Mouse (Mus musculus) heart, embryonic 14.5 days (tissue): Measurements from ENCODE around the gene Dtnb. TPM values are rescaled to one million over a fixed set of nuclear protein-coding genes. Genes with fewer than 3 reads are reported as not detected.
"Not testable (repeated sequence)": the region's sequence is repeated elsewhere in the genome, so short reads cannot be mapped to it uniquely, and the experiment has no call there.

Experiments
- ATAC-seq: fragments of 200-750 bp; cut with Nextera tagmentation; 2 replicates; pipeline ENCODE4 v1.8.0; 2017; ENCODE audit warnings: low read depth, moderate TSS enrichment; ENCODE audit not compliant: insufficient number of reproducible peaks, insufficient read depth, low FRiP score
- H3K27ac ChIP-seq, 2 experiments: fragments of 200-500 bp in 1 of 2; fragments of 300-500 bp in 1 of 2; sonication (generic) in 1 of 2; replicated peaks in 1 of 2; 2 replicates each; pipeline ENCODE4 v1.5.1; 2012 to 2014; ENCODE audit warnings: low read depth in 2 of 2, low read length in 2 of 2, control low read depth in 1 of 2, mild to moderate bottlenecking in 1 of 2, mixed read lengths in 1 of 2; ENCODE audit not compliant: control insufficient read depth in 1 of 2, insufficient read depth in 1 of 2
- H3K27me3 ChIP-seq: fragments of 300-500 bp; sonication (generic); 2 replicates; pipeline ENCODE4 v1.6.1; 2014; ENCODE audit warnings: mild to moderate bottlenecking, low read length, control low read depth; ENCODE audit not compliant: control insufficient read depth, insufficient read depth
- H3K36me3 ChIP-seq: fragments of 300-500 bp; sonication (generic); 2 replicates; pipeline ENCODE4 v1.6.1; 2014; ENCODE audit warnings: mild to moderate bottlenecking, control low read depth, low read length, mixed read lengths; ENCODE audit not compliant: control insufficient read depth, insufficient read depth
- H3K4me1 ChIP-seq, 2 experiments: fragments of 200-500 bp in 1 of 2; fragments of 300-500 bp in 1 of 2; sonication (generic) in 1 of 2; 2 replicates each; pipeline ENCODE4 v1.6.1; 2012 to 2014; ENCODE audit warnings: low read length in 2 of 2, control low read depth in 1 of 2, mixed read lengths in 1 of 2; ENCODE audit not compliant: control insufficient read depth in 2 of 2, insufficient read depth in 2 of 2
- H3K4me2 ChIP-seq: fragments of 300-500 bp; sonication (generic); 2 replicates; pipeline ENCODE4 v1.6.1; 2014; ENCODE audit warnings: mild to moderate bottlenecking, low read length
- H3K4me3 ChIP-seq, 2 experiments: fragments of 200-500 bp in 1 of 2; fragments of 300-500 bp in 1 of 2; sonication (generic) in 1 of 2; 2 replicates each; pipeline ENCODE4 v1.5.1; 2012 to 2014; ENCODE audit warnings: low read length in 2 of 2, mild to moderate bottlenecking in 2 of 2, control low read depth in 1 of 2, low read depth in 1 of 2, moderate library complexity in 1 of 2; ENCODE audit not compliant: control insufficient read depth in 1 of 2, insufficient read depth in 1 of 2
- H3K9ac ChIP-seq: fragments of 300-500 bp; sonication (generic); 2 replicates; pipeline ENCODE4 v1.6.1; 2014; ENCODE audit warnings: mild to moderate bottlenecking, low read length
- H3K9me3 ChIP-seq: fragments of 300-500 bp; sonication (generic); 2 replicates; pipeline ENCODE4 v1.6.1; 2016; ENCODE audit warnings: low read length, control low read depth; ENCODE audit not compliant: control insufficient read depth
- WGBS: fragments of 180-500 bp; shearing (Covaris S2); extraction: QIAGEN DNeasy Blood & Tissue Kit; methylation state at CpG from one replicate; pipeline ENCODE4 v1.1.7; 2014; 5-methylcytosine and 5-hydroxymethylcytosine counted together
- polyA plus RNA-seq: library from polyadenylated mRNA; unstranded; fragments of >200 nt; fragmentation: Nextera tagmentation; extraction: Ambion mirVana; gene quantifications from 2 replicates; pipeline ENCODE4 v1.2.1, GENCODE M21; 2014

Gene Dtnb
- polyA plus RNA-seq, 1 experiment from 2014 or later = 19.6 TPM

DNA sequence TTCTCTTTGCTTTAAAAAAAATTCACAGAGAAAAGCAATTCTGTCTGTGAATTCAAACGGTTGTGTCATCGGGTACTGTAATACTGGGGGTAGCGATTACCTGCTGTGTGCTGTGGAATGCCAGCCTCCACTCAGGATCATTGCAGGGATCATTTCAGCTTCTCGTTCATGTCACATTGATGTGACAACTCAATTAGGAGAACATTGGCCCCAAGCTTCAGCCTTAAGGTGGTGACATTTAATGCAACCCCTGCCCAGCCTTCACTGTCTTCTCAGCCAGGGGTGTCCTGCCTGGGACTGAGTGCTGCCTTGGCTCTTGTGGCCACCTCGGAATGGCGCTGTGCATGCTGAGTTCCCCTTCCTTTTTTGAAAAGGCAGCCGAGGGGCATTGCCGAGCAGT is 101.7 kb downstream of the Dtnb start:
- Histone ChIP-seq H3K4me2 (no peak overlapping the region), H3K27me3 (no peaks in the 10 kb centered on the region), H3K4me3 (no peak overlapping the region), H3K36me3 (no peaks in the 10 kb centered on the region), H3K9ac (no peak overlapping the region), H3K9me3 (no peaks in the 10 kb centered on the region), H3K27ac (no peak overlapping the region), H3K4me1 (peaks cover 3 to 10% of the 10 kb centered on the region in 2 experiments; a peak in 2 of 4 replicates)
- no peak for ATAC-seq
- WGBS = 55% methylated on average over 8 of the region's 8 CpGs

DNA sequence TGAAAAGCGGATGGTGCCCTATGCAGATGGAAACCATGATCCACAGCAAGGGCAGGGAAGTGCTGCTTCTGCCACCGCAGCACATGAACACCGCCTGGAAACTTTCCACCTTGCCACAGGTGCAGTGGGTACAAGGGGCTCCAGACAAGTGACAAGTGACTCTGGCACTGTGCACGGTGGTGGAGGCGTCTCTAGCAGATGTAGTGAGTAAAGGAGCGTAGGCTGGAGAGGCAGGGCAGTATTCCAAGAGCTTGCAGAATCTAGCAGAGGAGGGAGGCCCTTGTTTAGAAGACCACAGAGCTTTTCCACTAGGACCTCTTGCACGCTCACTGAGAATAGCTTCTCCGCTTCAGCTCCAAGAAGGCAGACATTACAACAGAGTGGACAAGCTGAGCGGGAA is 102.7 kb downstream of the Dtnb start:
- Histone ChIP-seq H3K4me3 (no peak overlapping the region), H3K36me3 (no peaks in the 10 kb centered on the region), H3K4me2 (no peak overlapping the region), H3K27ac (no peak overlapping the region), H3K4me1 (peaks cover 3 to 10% of the 10 kb centered on the region in 2 experiments; a peak in 2 of 4 replicates), H3K27me3 (no peaks in the 10 kb centered on the region), H3K9ac (no peak overlapping the region), H3K9me3 (no peaks in the 10 kb centered on the region)
- WGBS = 77% methylated on average over 9 of the region's 9 CpGs
- no peak for ATAC-seq

DNA sequence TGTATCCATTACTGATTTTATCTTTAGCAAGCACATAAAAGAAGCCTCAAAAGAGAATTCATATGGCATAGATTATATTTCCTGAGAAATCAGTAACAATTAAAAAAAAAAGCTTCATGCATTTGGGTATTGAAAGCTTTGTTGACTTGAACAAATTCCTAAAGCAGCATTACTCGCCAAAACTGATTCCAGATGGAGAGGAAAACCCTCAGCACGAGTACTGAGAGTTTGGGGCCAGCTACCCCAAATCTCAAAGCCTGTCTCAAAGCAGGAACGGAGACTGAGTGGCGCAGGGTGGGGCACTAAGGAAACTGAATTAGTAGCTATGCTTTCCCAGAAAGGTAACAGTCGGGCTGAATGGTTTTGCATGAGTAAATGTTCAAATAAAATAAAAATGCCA is 108.5 kb downstream of the Dtnb start:
- ATAC-seq = no peak

DNA sequence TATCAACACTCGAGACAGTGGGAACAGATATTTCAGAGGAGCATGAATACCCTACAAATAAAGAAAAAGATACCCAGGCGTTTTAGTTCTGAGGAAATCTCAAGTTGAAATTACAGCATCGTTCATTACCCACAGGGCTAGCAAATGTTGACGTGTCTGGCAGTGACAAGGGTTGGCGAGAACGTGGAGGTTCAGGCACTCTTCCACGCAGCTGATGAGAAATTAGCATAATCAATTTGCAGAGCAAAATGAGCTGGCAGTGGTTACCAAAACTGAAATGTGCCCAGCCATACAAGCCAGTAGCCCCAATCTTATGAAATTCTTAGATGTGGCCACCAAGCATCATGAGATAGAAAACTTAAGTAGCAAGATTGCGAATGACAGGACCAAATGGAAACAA is 110.9 kb downstream of the Dtnb start:
- Histone ChIP-seq H3K4me2 (no peak overlapping the region), H3K9ac (no peak overlapping the region), H3K4me1 (no peaks in the 10 kb centered on the region), H3K27me3 (no peaks in the 10 kb centered on the region), H3K27ac (no peak overlapping the region), H3K36me3 (no peaks in the 10 kb centered on the region), H3K9me3 (no peaks in the 10 kb centered on the region), H3K4me3 (no peak overlapping the region)
- WGBS = 74% methylated on average over 8 of the region's 8 CpGs
- ATAC-seq = no peak

More for the DNA sequence above, 108.5 kb downstream of the Dtnb start:
- H3K4me1 ChIP-seq = no peaks in the 10 kb centered on the region
- H3K27me3 ChIP-seq = no peaks in the 10 kb centered on the region
- H3K36me3 ChIP-seq = no peaks in the 10 kb centered on the region
- H3K4me3 ChIP-seq = no peak overlapping the region
- no peak overlapping the region for H3K9ac ChIP-seq
- no peaks in the 10 kb centered on the region for H3K9me3 ChIP-seq
- no peak overlapping the region for H3K27ac ChIP-seq
- 87% methylated on average over 5 of the region's 5 CpGs for WGBS
- H3K4me2 ChIP-seq = no peak overlapping the region

DNA sequence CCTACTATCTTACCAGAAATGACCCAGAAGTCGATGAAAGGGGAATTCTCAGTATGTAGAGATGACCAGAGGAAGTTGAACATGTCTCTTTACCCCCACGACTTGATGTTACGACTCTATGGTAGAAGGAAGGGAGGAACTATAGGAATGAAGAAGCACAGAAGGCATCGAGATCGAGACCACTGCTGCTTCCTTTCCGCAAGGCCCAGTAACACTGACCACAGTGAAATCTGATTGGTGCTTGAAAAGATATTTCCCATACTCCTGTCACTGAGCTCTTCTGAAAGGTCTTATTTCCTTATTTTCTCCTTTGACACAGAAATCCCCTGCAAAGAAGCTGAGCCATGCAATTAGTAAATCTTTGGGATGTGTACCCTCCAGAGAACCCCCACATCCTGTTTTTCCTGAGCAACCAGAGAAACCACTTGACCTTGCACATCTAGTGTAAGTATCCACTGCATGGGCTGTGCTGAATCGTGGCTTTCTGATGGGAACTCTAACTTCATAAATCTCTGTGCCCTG is 114.3 kb downstream of the Dtnb start:
- Histone ChIP-seq H3K4me1 (no peaks in the 10 kb centered on the region), H3K27ac (no peak overlapping the region), H3K9me3 (no peaks in the 10 kb centered on the region), H3K36me3 (no peaks in the 10 kb centered on the region), H3K9ac (no peak overlapping the region), H3K4me2 (no peak overlapping the region), H3K4me3 (no peak overlapping the region), H3K27me3 (no peaks in the 10 kb centered on the region)
- ATAC-seq = no peak
- WGBS = 75% methylated on average over 7 of the region's 7 CpGs

DNA sequence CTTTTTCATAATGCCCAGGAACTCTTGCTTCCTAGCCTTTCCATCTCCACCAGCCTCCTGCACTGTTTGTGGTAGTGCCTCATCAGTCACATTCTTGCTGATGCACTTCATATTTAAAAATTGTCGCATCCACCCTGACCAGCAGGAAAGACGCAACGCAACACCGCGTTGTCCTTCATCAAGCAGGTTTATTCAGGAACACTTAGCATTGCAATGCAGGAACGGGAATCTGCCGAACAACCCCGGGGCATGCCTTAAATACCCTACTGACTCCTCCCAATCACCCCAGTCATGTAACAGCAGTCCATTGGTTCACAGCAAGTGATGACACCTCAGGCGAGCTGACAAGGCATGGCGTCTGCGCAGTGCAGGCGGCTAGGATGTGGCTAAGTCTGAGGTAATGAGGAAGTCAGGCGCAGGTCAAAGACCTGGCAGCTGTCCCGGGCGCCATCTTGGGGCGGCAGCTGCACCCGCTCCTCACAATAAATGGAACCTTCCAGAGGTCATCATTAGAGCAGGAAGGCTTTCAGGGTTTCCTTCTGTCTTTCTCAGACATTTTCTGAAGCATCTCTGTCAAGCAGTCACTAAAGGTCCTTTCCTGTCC is 118.8 kb downstream of the Dtnb start:
- H3K9ac ChIP-seq, ATAC-seq, H3K4me2 ChIP-seq, H3K27ac ChIP-seq, H3K4me3 ChIP-seq, H3K36me3 ChIP-seq, H3K27me3 ChIP-seq, H3K9me3 ChIP-seq, H3K4me1 ChIP-seq: not testable (repeated sequence)
- 89% methylated on average over 17 of the region's 17 CpGs for WGBS

DNA sequence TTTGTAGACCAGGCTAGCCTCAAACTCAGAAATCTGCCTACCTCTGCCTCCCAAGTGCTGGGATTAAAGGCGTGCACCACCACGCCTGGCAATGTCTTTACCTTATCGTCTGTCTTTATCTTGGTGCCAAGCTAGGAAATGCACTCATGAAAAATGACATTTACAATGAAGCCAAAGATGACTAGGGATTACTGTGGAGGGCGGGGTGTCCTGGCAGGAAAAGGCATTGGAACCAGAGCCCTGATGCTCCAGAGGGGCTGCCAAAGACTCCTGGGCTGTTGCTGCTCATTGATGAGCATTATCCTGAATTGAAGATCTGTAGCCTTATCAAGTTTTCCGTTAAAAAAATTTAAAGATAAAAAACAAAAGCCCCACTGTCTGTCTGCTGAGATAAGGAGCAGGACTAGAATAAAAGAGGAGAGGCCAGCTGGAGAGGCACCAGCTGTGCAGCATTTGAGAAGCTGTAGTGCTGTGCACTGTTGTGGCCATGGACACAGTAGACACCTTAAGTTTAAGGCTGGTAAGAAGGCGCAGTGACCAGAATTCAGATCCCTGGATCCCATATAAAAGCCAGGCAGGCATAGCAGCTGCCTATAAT is 120.7 kb downstream of the Dtnb start:
- WGBS = 72% methylated on average over 6 of the region's 6 CpGs
- no peaks in the 10 kb centered on the region for H3K9me3 ChIP-seq
- no peak overlapping the region for H3K4me3 ChIP-seq
- no peaks in the 10 kb centered on the region for H3K27me3 ChIP-seq
- H3K4me1 ChIP-seq = no peaks in the 10 kb centered on the region
- H3K36me3 ChIP-seq = no peaks in the 10 kb centered on the region
- ATAC-seq = no peak
- no peak overlapping the region for H3K9ac ChIP-seq
- H3K4me2 ChIP-seq = no peak overlapping the region
- no peak overlapping the region for H3K27ac ChIP-seq
